Mouse (Mus musculus) heart, embryonic 14.5 days (tissue): ENCODE data around the gene Syne2. TPM values are rescaled to one million over a fixed set of nuclear protein-coding genes. Genes with fewer than 3 reads are reported as not detected.

ENCODE experiments used
- ATAC-seq: fragments of 200-750 bp; cut with Nextera tagmentation; 2 replicates; pipeline ENCODE4 v1.8.0; 2017; ENCODE audit warnings: low read depth, moderate TSS enrichment; ENCODE audit not compliant: insufficient number of reproducible peaks, insufficient read depth, low FRiP score
- H3K27ac ChIP-seq, 2 experiments: fragments of 200-500 bp in 1 of 2; fragments of 300-500 bp in 1 of 2; sonication (generic) in 1 of 2; replicated peaks in 1 of 2; 2 replicates each; pipeline ENCODE4 v1.5.1; 2012 to 2014; ENCODE audit warnings: low read depth in 2 of 2, low read length in 2 of 2, control low read depth in 1 of 2, mild to moderate bottlenecking in 1 of 2, mixed read lengths in 1 of 2; ENCODE audit not compliant: control insufficient read depth in 1 of 2, insufficient read depth in 1 of 2
- H3K27me3 ChIP-seq: fragments of 300-500 bp; sonication (generic); 2 replicates; pipeline ENCODE4 v1.6.1; 2014; ENCODE audit warnings: mild to moderate bottlenecking, low read length, control low read depth; ENCODE audit not compliant: control insufficient read depth, insufficient read depth
- H3K36me3 ChIP-seq: fragments of 300-500 bp; sonication (generic); 2 replicates; pipeline ENCODE4 v1.6.1; 2014; ENCODE audit warnings: mild to moderate bottlenecking, control low read depth, low read length, mixed read lengths; ENCODE audit not compliant: control insufficient read depth, insufficient read depth
- H3K4me1 ChIP-seq, 2 experiments: fragments of 200-500 bp in 1 of 2; fragments of 300-500 bp in 1 of 2; sonication (generic) in 1 of 2; 2 replicates each; pipeline ENCODE4 v1.6.1; 2012 to 2014; ENCODE audit warnings: low read length in 2 of 2, control low read depth in 1 of 2, mixed read lengths in 1 of 2; ENCODE audit not compliant: control insufficient read depth in 2 of 2, insufficient read depth in 2 of 2
- H3K4me2 ChIP-seq: fragments of 300-500 bp; sonication (generic); 2 replicates; pipeline ENCODE4 v1.6.1; 2014; ENCODE audit warnings: mild to moderate bottlenecking, low read length
- H3K4me3 ChIP-seq, 2 experiments: fragments of 200-500 bp in 1 of 2; fragments of 300-500 bp in 1 of 2; sonication (generic) in 1 of 2; 2 replicates each; pipeline ENCODE4 v1.5.1; 2012 to 2014; ENCODE audit warnings: low read length in 2 of 2, mild to moderate bottlenecking in 2 of 2, control low read depth in 1 of 2, low read depth in 1 of 2, moderate library complexity in 1 of 2; ENCODE audit not compliant: control insufficient read depth in 1 of 2, insufficient read depth in 1 of 2
- H3K9ac ChIP-seq: fragments of 300-500 bp; sonication (generic); 2 replicates; pipeline ENCODE4 v1.6.1; 2014; ENCODE audit warnings: mild to moderate bottlenecking, low read length
- H3K9me3 ChIP-seq: fragments of 300-500 bp; sonication (generic); 2 replicates; pipeline ENCODE4 v1.6.1; 2016; ENCODE audit warnings: low read length, control low read depth; ENCODE audit not compliant: control insufficient read depth
- WGBS: fragments of 180-500 bp; shearing (Covaris S2); extraction: QIAGEN DNeasy Blood & Tissue Kit; methylation state at CpG from one replicate; pipeline ENCODE4 v1.1.7; 2014; 5-methylcytosine and 5-hydroxymethylcytosine counted together
- polyA plus RNA-seq: library from polyadenylated mRNA; unstranded; fragments of >200 nt; fragmentation: Nextera tagmentation; extraction: Ambion mirVana; gene quantifications from 2 replicates; pipeline ENCODE4 v1.2.1, GENCODE M21; 2014

The Syne2 gene
- polyA plus RNA-seq, 1 experiment from 2014 or later = 55.9 TPM

GRCm38 (mm10) chr12:76093613-76094588 is 276.0 kb downstream of the Syne2 start:
- 72% methylated on average over 15 of the region's 15 CpGs for WGBS
- Histone ChIP-seq H3K27ac (no peak overlapping the region), H3K4me1 (peaks cover 12 to 21% of the 10 kb centered on the region in 2 experiments), H3K4me3 (no peak overlapping the region), H3K9me3 (no peaks in the 10 kb centered on the region), H3K9ac (no peak overlapping the region), H3K27me3 (no peaks in the 10 kb centered on the region), H3K36me3 (peaks cover 64% of the 10 kb centered on the region), H3K4me2 (no peak overlapping the region)
- ATAC-seq = no peak

GRCm38 (mm10) chr12:76095117-76096035 is 277.4 kb downstream of the Syne2 start:
- Histone ChIP-seq H3K4me2 (no peak overlapping the region), H3K4me1 (peaks cover 12 to 21% of the 10 kb centered on the region in 2 experiments), H3K27ac (no peak overlapping the region), H3K27me3 (no peaks in the 10 kb centered on the region), H3K9me3 (no peaks in the 10 kb centered on the region), H3K36me3 (peaks cover 69% of the 10 kb centered on the region), H3K9ac (no peak overlapping the region), H3K4me3 (no peak overlapping the region)
- ATAC-seq = no peak
- 67% methylated on average over 30 of the region's 30 CpGs for WGBS

GRCm38 (mm10) chr12:76102621-76103020 is 284.7 kb downstream of the Syne2 start:
- Histone ChIP-seq H3K4me1 (no peaks in the 10 kb centered on the region), H3K9me3 (no peaks in the 10 kb centered on the region), H3K27ac (no peak overlapping the region), H3K4me2 (no peak overlapping the region), H3K9ac (no peak overlapping the region), H3K27me3 (no peaks in the 10 kb centered on the region), H3K36me3 (peaks cover 99% of the 10 kb centered on the region), H3K4me3 (no peak overlapping the region)
- no peak for ATAC-seq
- WGBS = 88% methylated on average over 12 of the region's 12 CpGs

GRCm38 (mm10) chr12:76104596-76105351 is 286.8 kb downstream of the Syne2 start:
- Histone ChIP-seq H3K9me3 (no peaks in the 10 kb centered on the region), H3K4me1 (no peaks in the 10 kb centered on the region), H3K9ac (no peak overlapping the region), H3K27me3 (no peaks in the 10 kb centered on the region), H3K4me3 (no peak overlapping the region), H3K27ac (no peak overlapping the region), H3K4me2 (no peak overlapping the region), H3K36me3 (peaks cover 99% of the 10 kb centered on the region)
- ATAC-seq = no peak
- 85% methylated on average over 20 of the region's 20 CpGs for WGBS

- peaks cover 65% of the 10 kb centered on the region for H3K36me3 ChIP-seq
- H3K4me3 ChIP-seq = no peak overlapping the region
- H3K9ac ChIP-seq = no peak overlapping the region
- WGBS = 79% methylated on average over 15 of the region's 15 CpGs
- H3K4me2 ChIP-seq = no peak overlapping the region
- no peaks in the 10 kb centered on the region for H3K4me1 ChIP-seq
- H3K27ac ChIP-seq = no peak overlapping the region
- no peaks in the 10 kb centered on the region for H3K9me3 ChIP-seq
- H3K27me3 ChIP-seq = no peaks in the 10 kb centered on the region
- no peak for ATAC-seq
Observed at GRCm38 (mm10) chr12:76109646-76110405, 291.9 kb downstream of the Syne2 start.

- Histone ChIP-seq H3K9ac (no peak overlapping the region), H3K27me3 (no peaks in the 10 kb centered on the region), H3K4me1 (peaks cover 0 to 4% of the 10 kb centered on the region in 2 experiments; a peak in 2 of 4 replicates), H3K4me3 (no peak overlapping the region), H3K9me3 (no peaks in the 10 kb centered on the region), H3K4me2 (no peak overlapping the region), H3K27ac (no peak overlapping the region), H3K36me3 (peaks cover 53% of the 10 kb centered on the region)
- no peak for ATAC-seq
- 61% methylated on average over 3 of the region's 3 CpGs for WGBS
Observed at GRCm38 (mm10) chr12:76111046-76111445, 293.1 kb downstream of the Syne2 start.
